Mouse (Mus musculus): ENCODE results near the gene Hpse2.

- TF ChIP-seq MAFK (IDR thresholded peaks at IDR 0.05; ENCODE audit: insufficient read depth, low read depth, low read length) (no peak), CHD2 (IDR thresholded peaks at IDR 0.05; ENCODE audit: low read depth, low read length) (no peak), ZC3H11A (IDR thresholded peaks at IDR 0.05; ENCODE audit: borderline replicate concordance, low read depth, low read length) (no peak), HCFC1 (IDR thresholded peaks at IDR 0.05; ENCODE audit: borderline replicate concordance, insufficient read depth, low read length) (no peak), ZNF384 (IDR thresholded peaks at IDR 0.05; ENCODE audit: low read depth, low read length) (no peak)
These were observed 570.4 kb downstream of the Hpse2 start for GRCm38 (mm10) chr19:42817761-42818160.
